ENCODE assay signal across 8 mouse cellular contexts in genomic region chr2:155019673-155020072, GRCm38 (mm10). TPM values are rescaled to one million over a fixed set of nuclear protein-coding genes. Genes with fewer than 3 reads are reported as not detected.
A peak's percentile ranks its signal among the peaks of the same experiment; 100 is the strongest.
DNase-seq lines count a peak whose midpoint lies in the region; ATAC-seq lines count a peak whose summit lies in the region.

No protein-coding gene starts in this region.

- H3K9ac ChIP-seq in embryonic facial prominence, embryonic 11.5 days (replicated peaks; ENCODE audit: low read length), result peak overlapping the region; percentile 71
- peak overlapping the region; percentile 69 for H3K9ac ChIP-seq in intestine, embryonic 16.5 days (ENCODE audit: low read depth, low read length)

- intact Hi-C loops in left cerebral cortex, postnatal 25 days (cut with DNase I), result no loop called here

- H3K4me3 ChIP-seq in embryonic facial prominence, embryonic 11.5 days (ENCODE audit: low read depth, low read length), result peak overlapping the region; percentile 34
- peak overlapping the region; percentile 49 for H3K4me3 ChIP-seq in intestine, embryonic 16.5 days (ENCODE audit: low read length)

- no peaks in the 10 kb centered on the region for H3K9me3 ChIP-seq in embryonic facial prominence, embryonic 11.5 days (replicated peaks; ENCODE audit: control insufficient read depth, low read length)
- no peaks in the 10 kb centered on the region for H3K9me3 ChIP-seq in intestine, embryonic 16.5 days (ENCODE audit: control insufficient read depth, low read length)

- H3K36me3 ChIP-seq in embryonic facial prominence, embryonic 11.5 days (replicated peaks; ENCODE audit: control insufficient read depth, insufficient read depth, low read depth, low read length), result no peaks in the 10 kb centered on the region
- no peaks in the 10 kb centered on the region for H3K36me3 ChIP-seq in intestine, embryonic 16.5 days (ENCODE audit: control insufficient read depth, insufficient read depth, low read length)

- under 1% methylated on average over 22 of the region's 22 CpGs for WGBS in embryonic facial prominence, embryonic 11.5 days
- under 1% methylated on average over 22 of the region's 22 CpGs for WGBS in intestine, embryonic 16.5 days

- no peaks in the 10 kb centered on the region for H3K27me3 ChIP-seq in embryonic facial prominence, embryonic 11.5 days (ENCODE audit: control insufficient read depth, insufficient read depth, low read length)
- H3K27me3 ChIP-seq in intestine, embryonic 16.5 days (replicated peaks; ENCODE audit: control insufficient read depth, insufficient read depth, low read length), result no peaks in the 10 kb centered on the region

- ATAC-seq in embryonic facial prominence, embryonic 11.5 days (replicated peaks; ENCODE audit: insufficient number of reproducible peaks, low FRiP score, low TSS enrichment, low read depth), result peak; percentile 81
- ATAC-seq in intestine, embryonic 16.5 days, result peak; percentile 87; the same call in 1 of the 2 replicates

- peak overlapping the region; percentile 82 for H3K4me2 ChIP-seq in embryonic facial prominence, embryonic 11.5 days (ENCODE audit: low read depth, low read length)
- peak overlapping the region; percentile 92 for H3K4me2 ChIP-seq in intestine, embryonic 16.5 days (ENCODE audit: low read depth, low read length)

- DNase-seq in adrenal gland, postnatal 36 days, result peak; percentile 97 to 98
- DNase-seq in embryonic facial prominence, embryonic 11.5 days (ENCODE audit: low spot score), result peak; percentile 99
- DNase-seq in gonadal fat pad, adult 2 months (ENCODE audit: low read depth), result peak; percentile 59
- peak; percentile 84 to 92 for DNase-seq in left cerebral cortex, postnatal 25 days (ENCODE audit: low spot score in 2 of 2)
- peak; percentile 78 for DNase-seq in mesoderm, embryonic 11.5 days (ENCODE audit: low read depth, low spot score)
- peak; percentile 84 for DNase-seq in right cerebral cortex, postnatal 25 days
- DNase-seq in yolk sac, embryonic 10.5 days (ENCODE audit: low spot score), result peak; percentile 86

- H3K4me1 ChIP-seq in embryonic facial prominence, embryonic 11.5 days (ENCODE audit: control insufficient read depth, insufficient read depth, low read length), result no peaks in the 10 kb centered on the region
- H3K4me1 ChIP-seq in intestine, embryonic 16.5 days (ENCODE audit: control insufficient read depth, insufficient read depth, low read length), result peaks cover 4% of the 10 kb centered on the region; the same call in 1 of the 2 replicates

- peak overlapping the region; percentile 83 for H3K27ac ChIP-seq in embryonic facial prominence, embryonic 11.5 days (replicated peaks; ENCODE audit: low read depth, low read length)
- H3K27ac ChIP-seq in intestine, embryonic 16.5 days (ENCODE audit: low read length), result peak overlapping the region; percentile 45

RNA-seq across cellular contexts. Expression of gene Gm14226, which starts 1.6 kb away (rescaled TPM):
- total RNA-seq in adrenal gland, postnatal 36 days (2021), result 1 to 10 TPM; 7.2 to 9.1 TPM
- polyA plus RNA-seq in embryonic facial prominence, embryonic 11.5 days (2014; fragmentation: Nextera tagmentation; extraction: Ambion mirVana), result 3.5 and 3.7 TPM in 2 replicates
- polyA plus RNA-seq in gonadal fat pad, adult 2 months (2012; rRNA removed), result 0.28 and 0.61 TPM in 2 replicates
- 1.7 and 1.9 TPM in 2 replicates for polyA plus RNA-seq in intestine, embryonic 16.5 days (2015; fragmentation: Nextera tagmentation; extraction: Ambion mirVana)
- under 1 TPM; 0.11 to 0.16 TPM for total RNA-seq in left cerebral cortex, postnatal 25 days (2021)

RNA-seq across cellular contexts. Expression of gene Ahcy, which starts 54.6 kb away (rescaled TPM):
- 10 to 100 TPM; 36.5 to 37.1 TPM for total RNA-seq in adrenal gland, postnatal 36 days (2021)
- 97.6 and 100.0 TPM in 2 replicates for polyA plus RNA-seq in embryonic facial prominence, embryonic 11.5 days (2014; fragmentation: Nextera tagmentation; extraction: Ambion mirVana)
- polyA plus RNA-seq in gonadal fat pad, adult 2 months (2012; rRNA removed), result 57.2 and 66.0 TPM in 2 replicates
- 111 and 118 TPM in 2 replicates for polyA plus RNA-seq in intestine, embryonic 16.5 days (2015; fragmentation: Nextera tagmentation; extraction: Ambion mirVana)
- total RNA-seq in left cerebral cortex, postnatal 25 days (2021), result 10 to 100 TPM; 14.0 to 14.5 TPM

Comparison
In these comparisons a context has a peak if more than half of its experiments do, and no peak if none do; other contexts are left out.
1. Peak in every context shown above with its lines: DNase-seq, ATAC-seq, H3K4me3 ChIP-seq and H3K27ac ChIP-seq.